Mouse (Mus musculus): ENCODE results near the gene Ptov1. TPM values are rescaled to one million over a fixed set of nuclear protein-coding genes. Genes with fewer than 3 reads are reported as not detected.

The Ptov1 gene
- polyA plus RNA-seq, 1 experiment from 2014 or later, result 288 TPM

- Histone ChIP-seq H3K36me3 (ENCODE audit: insufficient read depth, low read length) (no peaks in the 10 kb centered on the region), H3K4me3 (ENCODE audit: low read depth, low read length) (peak overlapping the region; percentile 84), H3K4me1 (ENCODE audit: insufficient read depth, low read depth, low read length) (peaks cover 7% of the 10 kb centered on the region; the same call in 1 of the 2 replicates), H3K9me3 (ENCODE audit: low read length) (no peaks in the 10 kb centered on the region), H3K9ac (replicated peaks; ENCODE audit: low read depth) (peak overlapping the region; percentile 85), H3K27me3 (replicated peaks; ENCODE audit: insufficient read depth, low read length) (no peaks in the 10 kb centered on the region), H3K27ac (ENCODE audit: low read length) (peak overlapping the region; percentile 97), H3K4me2 (replicated peaks; ENCODE audit: low read depth, low read length) (peak overlapping the region; percentile 91)
- WGBS, result 11% methylated on average over 6 of the region's 6 CpGs
- TF ChIP-seq CTCF (IDR thresholded peaks at IDR 0.05) (no peak), EP300 (IDR thresholded peaks at IDR 0.05) (no peak)
- no peak for ATAC-seq
- DNase-seq (ENCODE audit: low spot score), result no peak
Observed at GRCm38 (mm10) chr7:44891611-44892010, 22.0 kb upstream of the Ptov1 start.

GRCm38 (mm10) chr7:44890737-44891136 lies 21.1 kb upstream of the Ptov1 start:
- DNase-seq (ENCODE audit: low spot score), result no peak
- Histone ChIP-seq H3K9me3 (ENCODE audit: low read length) (no peaks in the 10 kb centered on the region), H3K27ac (ENCODE audit: low read length) (no peak overlapping the region), H3K4me3 (ENCODE audit: low read depth, low read length) (no peak overlapping the region), H3K9ac (replicated peaks; ENCODE audit: low read depth) (no peak overlapping the region), H3K27me3 (replicated peaks; ENCODE audit: insufficient read depth, low read length) (no peaks in the 10 kb centered on the region), H3K4me1 (ENCODE audit: insufficient read depth, low read depth, low read length) (peaks cover 4% of the 10 kb centered on the region; the same call in 1 of the 2 replicates), H3K4me2 (replicated peaks; ENCODE audit: low read depth, low read length) (peak overlapping the region; percentile 91), H3K36me3 (ENCODE audit: insufficient read depth, low read length) (no peaks in the 10 kb centered on the region)
- TF ChIP-seq EP300 (IDR thresholded peaks at IDR 0.05) (no peak), CTCF (IDR thresholded peaks at IDR 0.05) (no peak)
- 65% methylated on average over 4 of the region's 4 CpGs for WGBS
- no peak for ATAC-seq

GRCm38 (mm10) chr7:44890180-44890579 lies 20.6 kb upstream of the Ptov1 start:
- H3K36me3 ChIP-seq (ENCODE audit: insufficient read depth, low read length), result no peaks in the 10 kb centered on the region
- no peak for DNase-seq (ENCODE audit: low spot score)
- no peak overlapping the region for H3K27ac ChIP-seq (ENCODE audit: low read length)
- no peaks in the 10 kb centered on the region for H3K9me3 ChIP-seq (ENCODE audit: low read length)
- no peak overlapping the region for H3K4me3 ChIP-seq (ENCODE audit: low read depth, low read length)
- WGBS, result 81% methylated on average over 6 of the region's 7 CpGs
- no peak overlapping the region for H3K4me2 ChIP-seq (replicated peaks; ENCODE audit: low read depth, low read length)
- peaks cover 3% of the 10 kb centered on the region; the same call in 1 of the 2 replicates for H3K4me1 ChIP-seq (ENCODE audit: insufficient read depth, low read depth, low read length)
- no peaks in the 10 kb centered on the region for H3K27me3 ChIP-seq (replicated peaks; ENCODE audit: insufficient read depth, low read length)
- no peak for TF ChIP-seq EP300 (IDR thresholded peaks at IDR 0.05)
- TF ChIP-seq CTCF (IDR thresholded peaks at IDR 0.05), result no peak
- no peak overlapping the region for H3K9ac ChIP-seq (replicated peaks; ENCODE audit: low read depth)
- ATAC-seq, result no peak

GRCm38 (mm10) chr7:44888256-44889105 lies 18.9 kb upstream of the Ptov1 start:
- Histone ChIP-seq H3K4me2 (replicated peaks; ENCODE audit: low read depth, low read length) (no peak overlapping the region), H3K9me3 (ENCODE audit: low read length) (no peaks in the 10 kb centered on the region), H3K4me1 (ENCODE audit: insufficient read depth, low read depth, low read length) (no peaks in the 10 kb centered on the region), H3K9ac (replicated peaks; ENCODE audit: low read depth) (no peak overlapping the region), H3K27me3 (replicated peaks; ENCODE audit: insufficient read depth, low read length) (no peaks in the 10 kb centered on the region), H3K36me3 (ENCODE audit: insufficient read depth, low read length) (peaks cover 10% of the 10 kb centered on the region), H3K27ac (ENCODE audit: low read length) (no peak overlapping the region), H3K4me3 (ENCODE audit: low read depth, low read length) (no peak overlapping the region)
- DNase-seq (ENCODE audit: low spot score) (no peak), ATAC-seq (no peak)
- TF ChIP-seq EP300 (IDR thresholded peaks at IDR 0.05) (no peak), CTCF (IDR thresholded peaks at IDR 0.05) (no peak)
- 79% methylated on average over 13 of the region's 13 CpGs for WGBS

GRCm38 (mm10) chr7:44886964-44887363 lies 17.4 kb upstream of the Ptov1 start:
- Histone ChIP-seq H3K4me3 (ENCODE audit: low read depth, low read length) (no peak overlapping the region), H3K4me2 (replicated peaks; ENCODE audit: low read depth, low read length) (no peak overlapping the region), H3K4me1 (ENCODE audit: insufficient read depth, low read depth, low read length) (no peaks in the 10 kb centered on the region), H3K27me3 (replicated peaks; ENCODE audit: insufficient read depth, low read length) (no peaks in the 10 kb centered on the region), H3K36me3 (ENCODE audit: insufficient read depth, low read length) (peaks cover 18% of the 10 kb centered on the region), H3K9ac (replicated peaks; ENCODE audit: low read depth) (no peak overlapping the region), H3K27ac (ENCODE audit: low read length) (no peak overlapping the region), H3K9me3 (ENCODE audit: low read length) (no peaks in the 10 kb centered on the region)
- ATAC-seq, result no peak
- TF ChIP-seq EP300 (IDR thresholded peaks at IDR 0.05) (no peak), CTCF (IDR thresholded peaks at IDR 0.05) (no peak)
- 83% methylated on average over 7 of the region's 7 CpGs for WGBS
- DNase-seq (ENCODE audit: low spot score), result no peak

GRCm38 (mm10) chr7:44884637-44885036 lies 15.0 kb upstream of the Ptov1 start:
- H3K27ac ChIP-seq (ENCODE audit: low read length), result no peak overlapping the region
- WGBS, result 91% methylated on average over 5 of the region's 5 CpGs
- H3K4me3 ChIP-seq (ENCODE audit: low read depth, low read length), result no peak overlapping the region
- H3K4me1 ChIP-seq (ENCODE audit: insufficient read depth, low read depth, low read length), result no peaks in the 10 kb centered on the region
- H3K27me3 ChIP-seq (replicated peaks; ENCODE audit: insufficient read depth, low read length), result no peaks in the 10 kb centered on the region
- H3K36me3 ChIP-seq (ENCODE audit: insufficient read depth, low read length), result peaks cover 24% of the 10 kb centered on the region
- no peaks in the 10 kb centered on the region for H3K9me3 ChIP-seq (ENCODE audit: low read length)
- TF ChIP-seq EP300 (IDR thresholded peaks at IDR 0.05) (no peak), CTCF (IDR thresholded peaks at IDR 0.05) (no peak)
- H3K9ac ChIP-seq (replicated peaks; ENCODE audit: low read depth), result no peak overlapping the region
- H3K4me2 ChIP-seq (replicated peaks; ENCODE audit: low read depth, low read length), result no peak overlapping the region
- DNase-seq (ENCODE audit: low spot score) (no peak), ATAC-seq (no peak)
